8 mouse cellular contexts compared by ENCODE assay signal in genomic region chr7:92093860-92094259, GRCm38 (mm10).
DNase-seq lines count a peak whose midpoint lies in the region; ATAC-seq and TF ChIP-seq lines count a peak whose summit lies in the region.

No protein-coding gene starts in this region.

- no peak for TF ChIP-seq POLR2A in liver, adult 2 months (IDR thresholded peaks at IDR 0.05; ENCODE audit: extremely low read depth, insufficient read depth, low read length)

- no peaks in the 10 kb centered on the region for H3K79me2 ChIP-seq in liver, adult 2 months (ENCODE audit: control insufficient read depth, insufficient read depth, low read length)

- H3K4me3 ChIP-seq in liver, adult 2 months (ENCODE audit: insufficient read depth, low read depth, low read length), result no peak overlapping the region
- no peak overlapping the region for H3K4me3 ChIP-seq in neural tube, embryonic 12.5 days

- H3K9me3 ChIP-seq in neural tube, embryonic 12.5 days, result no peaks in the 10 kb centered on the region

- H3K36me3 ChIP-seq in liver, adult 2 months (ENCODE audit: control insufficient read depth, insufficient read depth, low read length), result no peaks in the 10 kb centered on the region
- H3K36me3 ChIP-seq in neural tube, embryonic 12.5 days, result no peaks in the 10 kb centered on the region

- peak; percentile 27 for DNase-seq in A20 (ENCODE audit: low read depth, low spot score)
- peak; percentile 72 for DNase-seq in NIH3T3 (ENCODE audit: low read depth)
- DNase-seq in cerebellum, adult 9-10 months, result peak; percentile 77
- peak; percentile 45 to 54 for DNase-seq in frontal cortex, postnatal 14 days (ENCODE audit: low spot score in 2 of 2)
- DNase-seq in kidney, adult 8-10 months, result peak; percentile 18 to 62
- peak; percentile 33 for DNase-seq in liver, adult 2 months (ENCODE audit: extremely low read depth, low read depth, low spot score)
- DNase-seq in thymus, postnatal 14 days, result peak; percentile 37

- no peak overlapping the region for H3K9ac ChIP-seq in liver, adult 2 months (ENCODE audit: low read depth, low read length)
- H3K9ac ChIP-seq in neural tube, embryonic 12.5 days, result no peak overlapping the region

- H3K27ac ChIP-seq in liver, adult 2 months (replicated peaks; ENCODE audit: insufficient read depth, low read depth, low read length), result no peak overlapping the region
- no peak overlapping the region for H3K27ac ChIP-seq in neural tube, embryonic 12.5 days

- H3K4me2 ChIP-seq in neural tube, embryonic 12.5 days (replicated peaks), result no peak overlapping the region

- WGBS in liver, adult 2 months, result 1% methylated on average over 3 of the region's 3 CpGs
- WGBS in neural tube, embryonic 12.5 days, result 0% methylated on average over 3 of the region's 3 CpGs

- H3K4me1 ChIP-seq in liver, adult 2 months (ENCODE audit: control insufficient read depth, insufficient read depth, low read length), result no peaks in the 10 kb centered on the region
- no peaks in the 10 kb centered on the region for H3K4me1 ChIP-seq in neural tube, embryonic 12.5 days

- peak; percentile 85 for ATAC-seq in neural tube, embryonic 12.5 days (ENCODE audit: low FRiP score, low read depth)

- H3K27me3 ChIP-seq in liver, adult 2 months (ENCODE audit: control insufficient read depth, insufficient read depth, low read length), result no peaks in the 10 kb centered on the region
- H3K27me3 ChIP-seq in neural tube, embryonic 12.5 days (replicated peaks), result no peaks in the 10 kb centered on the region

- TF ChIP-seq CTCF in liver, adult 2 months (IDR thresholded peaks at IDR 0.05; ENCODE audit: low read depth, low read length), result peak; percentile 76

Comparison
In these comparisons a context has a peak if more than half of its experiments do, and no peak if none do; other contexts are left out.
1. DNase-seq: peak in every context shown above with its lines; median percentile 77 in cerebellum, adult 9-10 months; 72 in NIH3T3; 50 in frontal cortex, postnatal 14 days; 40 in kidney, adult 8-10 months; 37 in thymus, postnatal 14 days; 33 in liver, adult 2 months; 27 in A20.